Mouse (Mus musculus): ENCODE data around the gene Cfap58.

Cfap58 gene

GRCm38 (mm10) chr19:47917396-47917795, 20.1 kb upstream of the Cfap58 start:
- DNase-seq (ENCODE audit: low spot score): no peak

- DNase-seq (ENCODE audit: low spot score): no peak
These were observed 19.5 kb upstream of the Cfap58 start for GRCm38 (mm10) chr19:47918016-47918415.

- DNase-seq (ENCODE audit: low spot score): no peak
These were observed 18.9 kb upstream of the Cfap58 start for GRCm38 (mm10) chr19:47918455-47919101.

- peak; percentile 86 for DNase-seq (ENCODE audit: low spot score)
These were observed 18.1 kb upstream of the Cfap58 start, which contains the start of the genes Cfap43 and Itprip for GRCm38 (mm10) chr19:47919126-47919965. Gene Cfap43 (minus strand): TSS chr19:47919287. Gene Itprip (minus strand): TSS chr19:47919299.

- no peak for DNase-seq (ENCODE audit: low spot score)
These were observed 17.5 kb upstream of the Cfap58 start for GRCm38 (mm10) chr19:47919966-47920375.

GRCm38 (mm10) chr19:47925819-47926218, 11.7 kb upstream of the Cfap58 start:
- DNase-seq (ENCODE audit: low spot score): no peak

- DNase-seq (ENCODE audit: low spot score): no peak
These were observed 10.4 kb upstream of the Cfap58 start for GRCm38 (mm10) chr19:47927032-47927431.

GRCm38 (mm10) chr19:47929043-47929442, 8.4 kb upstream of the Cfap58 start:
- DNase-seq (ENCODE audit: low spot score): peak; percentile 56

- DNase-seq (ENCODE audit: low spot score): peak; percentile 29
These were observed 5.4 kb upstream of the Cfap58 start for GRCm38 (mm10) chr19:47931982-47932638.

- no peak for DNase-seq (ENCODE audit: low spot score)
These were observed 3.3 kb upstream of the Cfap58 start for GRCm38 (mm10) chr19:47934146-47934545.

GRCm38 (mm10) chr19:47934636-47935238, 2.7 kb upstream of the Cfap58 start:
- DNase-seq (ENCODE audit: low spot score): no peak

- no peak for DNase-seq (ENCODE audit: low spot score)
These were observed 1.9 kb upstream of the Cfap58 start for GRCm38 (mm10) chr19:47935530-47935929.

- DNase-seq (ENCODE audit: low spot score): no peak
These were observed 985 bp upstream of the Cfap58 start for GRCm38 (mm10) chr19:47936490-47936889.

- no peak for DNase-seq (ENCODE audit: low spot score)
These were observed 537 bp upstream of the Cfap58 start for GRCm38 (mm10) chr19:47936938-47937337.

- no peak for DNase-seq (ENCODE audit: low spot score)
These were observed 1.9 kb downstream of the Cfap58 start for GRCm38 (mm10) chr19:47939361-47939760.

GRCm38 (mm10) chr19:47946821-47947465, 9.5 kb downstream of the Cfap58 start:
- no peak for DNase-seq (ENCODE audit: low spot score)

GRCm38 (mm10) chr19:47950946-47951345, 13.5 kb downstream of the Cfap58 start:
- no peak for DNase-seq (ENCODE audit: low spot score)

GRCm38 (mm10) chr19:47953169-47953568, 15.7 kb downstream of the Cfap58 start:
- no peak for DNase-seq (ENCODE audit: low spot score)

- no peak for DNase-seq (ENCODE audit: low spot score)
These were observed 20.7 kb downstream of the Cfap58 start for GRCm38 (mm10) chr19:47958181-47958580.

GRCm38 (mm10) chr19:47968993-47969659, 31.7 kb downstream of the Cfap58 start:
- no peak for DNase-seq (ENCODE audit: low spot score)

GRCm38 (mm10) chr19:47971066-47971465, 33.6 kb downstream of the Cfap58 start:
- no peak for DNase-seq (ENCODE audit: low spot score)

Measured in urinary bladder, postnatal 14 days (tissue).